Mouse (Mus musculus) heart, postnatal 4 days (tissue): ENCODE measurements around the gene Coa3. TPM values are rescaled to one million over a fixed set of nuclear protein-coding genes. Genes with fewer than 3 reads are reported as not detected.

Experiments
- DNase-seq: peaks from one replicate; pipeline ENCODE4 v3.0.0; 2021
- total RNA-seq, 2 experiments: library from RNA; stranded (reverse); gene quantifications; 2 replicates each; pipeline ENCODE4 v1.2.3; 2021

Coa3 gene
- total RNA-seq, 2 experiments from 2014 or later, result 86.3 to 90.1 TPM

GRCm38 (mm10) chr11:101280837-101281236 is 1.9 kb upstream of the Coa3 start:
- DNase-seq, result no peak

- DNase-seq, result no peak
Observed at GRCm38 (mm10) chr11:101279193-101279569, 267 bp upstream of the Coa3 start.

GRCm38 (mm10) chr11:101277381-101278222 is 1.3 kb downstream of the Coa3 start:
- DNase-seq, result peak; percentile 23

- no peak for DNase-seq
Observed at GRCm38 (mm10) chr11:101276319-101277070, 2.4 kb downstream of the Coa3 start.

GRCm38 (mm10) chr11:101275309-101275708 is 3.6 kb downstream of the Coa3 start:
- no peak for DNase-seq

GRCm38 (mm10) chr11:101272446-101272845 is 6.5 kb downstream of the Coa3 start:
- DNase-seq, result no peak

- no peak for DNase-seq
Observed at GRCm38 (mm10) chr11:101269577-101270116, 9.3 kb downstream of the Coa3 start.

- no peak for DNase-seq
Observed at GRCm38 (mm10) chr11:101265906-101266305, 13.0 kb downstream of the Coa3 start.

- DNase-seq, result no peak
Observed at GRCm38 (mm10) chr11:101264954-101265471, 13.9 kb downstream of the Coa3 start.

GRCm38 (mm10) chr11:101263989-101264280 is 15.0 kb downstream of the Coa3 start:
- DNase-seq, result no peak

GRCm38 (mm10) chr11:101263138-101263988 is 15.6 kb downstream of the Coa3 start:
- DNase-seq, result no peak

GRCm38 (mm10) chr11:101262272-101262967 is 16.5 kb downstream of the Coa3 start:
- no peak for DNase-seq

- DNase-seq, result no peak
Observed at GRCm38 (mm10) chr11:101260826-101261380, 18.0 kb downstream of the Coa3 start.

- peak; percentile 75 for DNase-seq
Observed at GRCm38 (mm10) chr11:101259948-101260825, 18.7 kb downstream of the Coa3 start, which contains the start of gene Wnk4. Gene Wnk4, plus strand, starts transcription at chr11:101260567.

GRCm38 (mm10) chr11:101259261-101259712 is 19.6 kb downstream of the Coa3 start:
- DNase-seq, result peak; percentile 70

- DNase-seq, result peak; percentile 39
Observed at GRCm38 (mm10) chr11:101255826-101256775, 22.8 kb downstream of the Coa3 start.

- DNase-seq, result peak; percentile 88
Observed at GRCm38 (mm10) chr11:101253613-101254389, 25.1 kb downstream of the Coa3 start, which contains the start of gene Vps25. Gene Vps25, plus strand, starts transcription at chr11:101253707.

- DNase-seq, result no peak
Observed at GRCm38 (mm10) chr11:101252941-101253340, 26.0 kb downstream of the Coa3 start.
